In genomic region chr9:89988053-89988452, GRCm38 (mm10) we compare ENCODE assay signal across 23 mouse cellular contexts.
"Had no signal": no experiment of that assay in that cellular context is flagged by ENCODE, and none has a peak within 500 bp of the region (broad histone marks: within the 10 kb centered on the region; RNA-seq: fewer than 3 reads in every experiment).

No protein-coding gene starts in this region.

- H3K36me3 ChIP-seq: heart, embryonic 10.5 days; heart, embryonic 12.5 days; hindbrain, embryonic 10.5 days; hindbrain, embryonic 12.5 days; intestine, embryonic 15.5 days; limb, embryonic 13.5 days; limb, embryonic 15.5 days had no signal

- H3K4me1 ChIP-seq: heart, embryonic 10.5 days; heart, embryonic 12.5 days; hindbrain, embryonic 10.5 days; hindbrain, embryonic 12.5 days; intestine, embryonic 15.5 days; limb, embryonic 15.5 days had no signal

- H3K27ac ChIP-seq: heart, embryonic 10.5 days; hindbrain, embryonic 10.5 days; hindbrain, embryonic 12.5 days; hindbrain, embryonic 14.5 days; intestine, embryonic 15.5 days; limb, embryonic 13.5 days; limb, embryonic 15.5 days had no signal

- H3K9ac ChIP-seq: heart, embryonic 12.5 days; hindbrain, embryonic 12.5 days; hindbrain, embryonic 14.5 days; intestine, embryonic 15.5 days; limb, embryonic 13.5 days; limb, embryonic 15.5 days had no signal

- H3K4me2 ChIP-seq: heart, embryonic 12.5 days; hindbrain, embryonic 12.5 days; hindbrain, embryonic 14.5 days; intestine, embryonic 15.5 days; limb, embryonic 13.5 days; limb, embryonic 15.5 days had no signal

- ATAC-seq: hindbrain, embryonic 16.5 days; inflammation-experienced regulatory T-cells, adult 6 months; intestine, embryonic 15.5 days; intestine, postnatal 0 days had no signal

- H3K9me3 ChIP-seq: heart, embryonic 10.5 days; hindbrain, embryonic 10.5 days; hindbrain, embryonic 12.5 days; intestine, embryonic 15.5 days; limb, embryonic 13.5 days; limb, embryonic 15.5 days had no signal

- H3K27me3 ChIP-seq: heart, embryonic 12.5 days; hindbrain, embryonic 12.5 days; intestine, embryonic 15.5 days; limb, embryonic 13.5 days; limb, embryonic 15.5 days had no signal

- H3K4me3 ChIP-seq: heart, embryonic 10.5 days; heart, embryonic 12.5 days; hindbrain, embryonic 10.5 days; hindbrain, embryonic 12.5 days; intestine, embryonic 15.5 days; limb, embryonic 13.5 days; limb, embryonic 15.5 days had no signal

- DNase-seq: gastrocnemius, postnatal 14 days; gastrocnemius, postnatal 36 days; heart, adult 18-20 months; heart, postnatal 10 days; heart, postnatal 4 days; kidney, adult 18-20 months; kidney, adult 8-10 months; kidney, postnatal 10 days; kidney, postnatal 36 days; layer of hippocampus, adult 9-11 months; layer of hippocampus, postnatal 36 days; left cerebral cortex, postnatal 4 days had no signal
